Mouse (Mus musculus): ENCODE measurements at regions not wholly inside any gene's neighbourhood (a gene's known extent, or its start where the extent isn't known, plus 50 kb on each side); places are given as distances from the start of the nearest gene placed in this dataset.

DNA sequence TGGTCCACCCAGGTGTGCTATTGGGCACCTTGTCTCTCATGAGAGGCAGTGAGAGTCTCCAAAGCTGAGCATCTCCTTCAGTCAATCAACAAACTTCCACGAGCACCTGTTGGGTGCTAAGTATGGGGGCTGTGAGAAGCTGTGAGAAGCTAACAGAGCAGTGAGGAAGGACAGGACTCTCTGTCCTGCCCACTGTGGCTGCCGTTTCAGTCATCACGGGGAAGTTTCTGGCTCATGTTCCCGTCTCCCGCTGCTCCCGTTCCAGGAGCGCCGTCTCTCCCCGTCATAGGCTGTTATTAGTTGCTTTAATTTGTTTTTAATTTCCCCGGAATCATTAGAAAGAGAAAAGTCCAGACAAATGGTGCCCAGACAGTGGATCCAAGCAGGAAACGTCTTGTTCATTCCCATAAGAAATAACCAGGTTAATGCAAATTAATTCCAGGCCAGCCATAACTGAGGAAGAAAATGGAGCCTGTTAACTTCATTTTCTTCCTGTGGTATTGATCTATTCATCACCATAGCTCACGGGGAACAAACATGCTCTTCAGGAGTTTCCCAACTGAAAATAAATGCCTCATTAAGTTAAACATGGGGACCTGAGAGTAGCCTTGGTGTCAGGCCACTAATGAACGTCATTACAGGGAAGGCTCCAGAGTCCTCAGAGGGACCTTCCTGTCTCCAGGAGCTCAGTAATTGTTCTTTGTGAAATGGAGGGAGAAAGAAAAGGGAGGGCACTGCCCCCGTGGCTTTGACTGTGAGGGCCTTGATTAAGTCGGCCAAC, 70.3 kb downstream of the Matn1 start:
- ATAC-seq (ENCODE audit: insufficient number of reproducible peaks, insufficient read depth, low FRiP score, low TSS enrichment, low read depth) = no peak
- Histone ChIP-seq H3K27me3 (no peaks in the 10 kb centered on the region), H3K9ac (replicated peaks) (no peak overlapping the region), H3K4me3 (replicated peaks) (no peak overlapping the region), H3K36me3 (no peaks in the 10 kb centered on the region), H3K27ac (peak overlapping the region; percentile 74), H3K4me1 (replicated peaks) (peaks cover 47% of the 10 kb centered on the region), H3K9me3 (no peaks in the 10 kb centered on the region), H3K4me2 (0 out of 2 replicates have a peak overlapping the region, but pooled peaks have one; percentile 6)
- 25% methylated on average over 15 of the region's 15 CpGs for WGBS

DNA sequence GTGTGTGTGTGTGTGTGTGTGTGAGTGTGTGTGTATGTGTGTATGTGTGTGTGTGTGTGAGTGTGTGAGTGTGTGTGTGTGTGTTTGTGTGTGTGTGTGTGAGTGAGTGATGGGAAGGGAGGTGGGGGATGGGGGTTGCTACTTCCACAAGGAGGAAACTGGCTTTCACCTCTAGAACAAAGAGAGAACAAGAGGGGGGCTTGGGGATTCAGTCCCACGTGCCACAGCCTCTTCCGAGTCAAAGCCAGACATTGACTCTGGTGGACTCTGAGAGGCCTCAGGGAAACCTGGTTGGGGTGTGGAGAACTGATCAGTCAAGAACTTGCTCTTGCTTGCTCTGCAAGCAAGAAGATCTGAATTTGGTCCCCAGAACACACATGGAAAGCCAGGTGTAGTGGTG, 71.0 kb downstream of the Matn1 start:
- no peak overlapping the region for H3K9ac ChIP-seq (replicated peaks)
- H3K4me2 ChIP-seq = no peak overlapping the region
- H3K27ac ChIP-seq = peak overlapping the region; percentile 74
- no peak for ATAC-seq (ENCODE audit: insufficient number of reproducible peaks, insufficient read depth, low FRiP score, low TSS enrichment, low read depth)
- no peaks in the 10 kb centered on the region for H3K27me3 ChIP-seq
- H3K9me3 ChIP-seq = no peaks in the 10 kb centered on the region
- WGBS = 18% methylated on average over 2 of the region's 2 CpGs
- H3K4me3 ChIP-seq (replicated peaks) = no peak overlapping the region
- H3K4me1 ChIP-seq (replicated peaks) = peaks cover 43% of the 10 kb centered on the region
- no peaks in the 10 kb centered on the region for H3K36me3 ChIP-seq

DNA sequence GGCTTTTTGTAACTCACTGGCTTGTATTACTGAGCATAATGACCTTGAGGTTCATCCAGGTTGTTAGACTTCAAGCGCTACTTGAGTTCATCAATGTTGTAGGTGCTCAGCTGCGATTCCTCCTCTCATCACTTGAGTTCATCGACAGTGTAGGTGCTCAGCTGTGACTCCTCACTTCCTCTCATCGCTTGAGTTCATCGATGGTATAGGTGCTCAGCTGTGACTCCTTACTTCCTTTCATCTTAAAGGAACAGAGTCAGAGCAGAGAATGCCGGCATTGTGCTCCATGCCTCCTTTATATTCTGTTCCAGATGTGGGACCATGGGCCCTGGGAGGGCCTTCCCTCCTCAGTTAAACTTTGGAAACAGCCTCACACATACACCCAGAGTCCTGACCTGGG, 79.4 kb downstream of the Matn1 start:
- Histone ChIP-seq H3K9ac (replicated peaks) (no peak overlapping the region), H3K36me3 (no peaks in the 10 kb centered on the region), H3K9me3 (peaks cover 5% of the 10 kb centered on the region; the same call in 1 of the 2 replicates), H3K27ac (no peak overlapping the region), H3K4me1 (replicated peaks) (peaks cover 11% of the 10 kb centered on the region), H3K4me2 (no peak overlapping the region), H3K27me3 (no peaks in the 10 kb centered on the region), H3K4me3 (replicated peaks) (no peak overlapping the region)
- ATAC-seq (ENCODE audit: insufficient number of reproducible peaks, insufficient read depth, low FRiP score, low TSS enrichment, low read depth) = no peak
- WGBS = 55% methylated on average over 6 of the region's 6 CpGs

DNA sequence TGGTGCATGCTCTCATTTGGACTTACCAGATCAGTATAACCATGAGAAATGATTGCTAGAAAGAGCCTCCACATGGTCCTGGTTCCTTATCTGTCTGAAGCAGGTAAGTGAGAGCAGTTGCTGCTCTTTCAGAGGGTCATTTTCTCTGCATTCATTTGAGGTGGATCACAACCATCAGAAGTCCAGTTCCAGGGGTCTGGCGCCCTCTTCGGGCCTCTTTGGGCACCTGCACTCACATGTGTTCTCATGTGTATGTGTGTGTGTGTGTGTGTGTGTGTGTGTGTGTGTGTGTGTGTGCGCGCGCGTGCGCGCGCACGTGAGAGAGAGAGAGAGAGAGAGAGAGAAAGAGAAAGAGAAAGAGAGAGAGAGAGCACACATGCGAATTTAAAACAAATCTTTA, 92.1 kb downstream of the Matn1 start:
- no peaks in the 10 kb centered on the region for H3K27me3 ChIP-seq
- H3K36me3 ChIP-seq = no peaks in the 10 kb centered on the region
- H3K4me2 ChIP-seq = no peak overlapping the region
- 88% methylated on average over 11 of the region's 11 CpGs for WGBS
- H3K4me1 ChIP-seq (replicated peaks) = peaks cover 6% of the 10 kb centered on the region; the same call in 1 of the 2 replicates
- no peak overlapping the region for H3K9ac ChIP-seq (replicated peaks)
- no peaks in the 10 kb centered on the region for H3K9me3 ChIP-seq
- no peak for ATAC-seq (ENCODE audit: insufficient number of reproducible peaks, insufficient read depth, low FRiP score, low TSS enrichment, low read depth)
- H3K27ac ChIP-seq = no peak overlapping the region
- H3K4me3 ChIP-seq (replicated peaks) = no peak overlapping the region

DNA sequence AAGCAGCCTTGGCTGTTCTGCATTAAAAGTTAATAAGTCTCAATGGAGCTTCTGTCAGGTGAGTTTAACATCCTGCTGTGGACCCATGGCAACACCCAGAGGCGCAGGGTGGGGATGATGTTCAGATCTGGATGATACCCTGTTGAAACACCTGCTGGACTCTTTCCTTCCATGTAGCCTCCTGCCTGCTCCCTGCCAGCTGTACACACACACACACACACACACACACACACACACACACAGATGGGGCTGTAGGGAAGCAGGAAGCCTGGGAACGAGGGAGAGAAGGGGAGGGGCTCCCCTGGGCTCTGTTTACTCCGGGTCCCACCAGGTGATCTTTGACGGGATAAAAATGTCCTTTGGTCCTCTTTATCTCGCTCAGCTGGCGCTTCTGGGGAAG, 93.0 kb downstream of the Matn1 start:
- ATAC-seq (ENCODE audit: insufficient number of reproducible peaks, insufficient read depth, low FRiP score, low TSS enrichment, low read depth) = no peak

DNA sequence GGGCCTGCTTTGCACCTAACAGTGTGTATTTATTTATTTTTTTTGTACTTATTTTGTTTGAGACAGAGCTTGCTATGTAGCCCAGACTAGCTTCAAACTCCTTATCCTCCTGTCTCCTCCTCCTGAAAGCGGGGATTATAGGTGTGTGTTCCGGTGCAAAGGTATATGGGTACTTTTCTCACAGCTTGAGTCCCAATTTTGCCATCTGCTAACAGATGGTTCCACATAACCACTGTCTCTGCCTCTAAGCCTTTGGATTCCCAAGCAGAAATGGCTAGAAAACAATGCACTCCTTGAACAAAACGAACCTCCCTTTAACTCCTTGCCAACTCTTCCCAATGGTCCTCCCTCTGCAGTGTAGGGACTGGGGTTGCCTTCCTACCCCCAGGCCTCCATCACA, 95.5 kb downstream of the Matn1 start:
- Histone ChIP-seq H3K4me3 (replicated peaks) (no peak overlapping the region), H3K9ac (replicated peaks) (no peak overlapping the region), H3K9me3 (no peaks in the 10 kb centered on the region), H3K4me2 (no peak overlapping the region), H3K27ac (no peak overlapping the region), H3K4me1 (replicated peaks) (0 out of 2 replicates have a peak, but pooled peaks cover 6% of the 10 kb centered on the region), H3K36me3 (no peaks in the 10 kb centered on the region), H3K27me3 (no peaks in the 10 kb centered on the region)
- no peak for ATAC-seq (ENCODE audit: insufficient number of reproducible peaks, insufficient read depth, low FRiP score, low TSS enrichment, low read depth)
- 72% methylated on average over 3 of the region's 3 CpGs for WGBS

More for the DNA sequence above, 93.0 kb downstream of the Matn1 start:
- H3K36me3 ChIP-seq = no peaks in the 10 kb centered on the region
- no peak overlapping the region for H3K9ac ChIP-seq (replicated peaks)
- no peaks in the 10 kb centered on the region for H3K27me3 ChIP-seq
- peaks cover 6% of the 10 kb centered on the region; the same call in 1 of the 2 replicates for H3K4me1 ChIP-seq (replicated peaks)
- H3K27ac ChIP-seq = no peak overlapping the region
- H3K4me3 ChIP-seq (replicated peaks) = no peak overlapping the region
- H3K4me2 ChIP-seq = peak overlapping the region; percentile 3; the same call in 1 of the 2 replicates
- no peaks in the 10 kb centered on the region for H3K9me3 ChIP-seq
- WGBS = 16% methylated on average over 6 of the region's 6 CpGs

DNA sequence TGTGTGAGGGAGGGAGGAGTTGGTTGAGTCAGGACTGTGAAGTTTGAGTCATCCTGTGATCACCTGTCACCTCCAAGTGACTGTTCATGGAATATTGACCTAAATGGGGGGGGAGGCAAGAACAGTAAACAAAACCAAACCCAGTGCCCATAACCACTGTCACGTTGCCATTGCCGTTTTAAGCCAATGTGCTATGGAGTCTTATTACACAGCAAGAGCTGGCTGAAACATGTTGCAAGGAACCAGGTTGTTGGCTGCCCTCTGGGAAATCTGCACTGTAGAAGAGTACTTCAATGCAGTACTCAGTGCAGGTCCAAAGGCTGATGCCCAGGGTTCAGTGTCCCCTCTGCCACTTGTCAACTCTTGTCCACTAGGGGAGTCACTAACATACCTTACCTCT, 97.0 kb downstream of the Matn1 start:
- no peak for ATAC-seq (ENCODE audit: insufficient number of reproducible peaks, insufficient read depth, low FRiP score, low TSS enrichment, low read depth)
- no peak overlapping the region for H3K4me2 ChIP-seq
- 68% methylated on average over 2 of the region's 2 CpGs for WGBS
- H3K9ac ChIP-seq (replicated peaks) = no peak overlapping the region
- H3K27me3 ChIP-seq = no peaks in the 10 kb centered on the region
- H3K27ac ChIP-seq = no peak overlapping the region
- H3K9me3 ChIP-seq = no peaks in the 10 kb centered on the region
- H3K36me3 ChIP-seq = no peaks in the 10 kb centered on the region
- H3K4me3 ChIP-seq (replicated peaks) = no peak overlapping the region
- 0 out of 2 replicates have a peak, but pooled peaks cover 6% of the 10 kb centered on the region for H3K4me1 ChIP-seq (replicated peaks)

DNA sequence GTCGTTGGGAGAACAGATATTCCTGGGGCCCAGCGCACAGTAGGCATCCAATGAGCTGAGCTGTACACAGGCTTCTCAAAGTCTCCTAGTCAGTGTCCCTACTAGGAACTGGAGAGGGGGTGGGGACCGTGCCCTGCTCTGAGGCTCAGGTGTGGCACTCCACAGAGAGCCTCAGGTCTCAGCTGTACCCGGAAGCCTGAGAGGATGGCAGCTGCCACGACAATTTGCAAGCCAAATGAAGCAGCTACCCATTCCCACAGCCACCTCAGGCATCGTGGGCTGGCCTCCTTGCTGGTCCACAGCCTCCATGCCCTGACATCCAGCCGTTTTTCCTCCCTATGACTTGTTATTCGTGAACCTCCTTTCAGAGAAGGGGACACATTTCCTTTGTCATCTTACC, 101.9 kb downstream of the Matn1 start:
- H3K9me3 ChIP-seq = no peaks in the 10 kb centered on the region
- H3K4me3 ChIP-seq (replicated peaks) = no peak overlapping the region
- H3K4me1 ChIP-seq (replicated peaks) = no peaks in the 10 kb centered on the region; the same call in 1 of the 2 replicates
- 46% methylated on average over 8 of the region's 8 CpGs for whole genome bisulfite sequencing
- no peak overlapping the region for H3K4me2 ChIP-seq
- ATAC-seq (ENCODE audit: insufficient number of reproducible peaks, insufficient read depth, low FRiP score, low TSS enrichment, low read depth) = no peak
- H3K27me3 ChIP-seq = peaks cover 9% of the 10 kb centered on the region; the same call in 1 of the 2 replicates
- H3K36me3 ChIP-seq = no peaks in the 10 kb centered on the region
- H3K9ac ChIP-seq (replicated peaks) = no peak overlapping the region
- no peak overlapping the region for H3K27ac ChIP-seq

DNA sequence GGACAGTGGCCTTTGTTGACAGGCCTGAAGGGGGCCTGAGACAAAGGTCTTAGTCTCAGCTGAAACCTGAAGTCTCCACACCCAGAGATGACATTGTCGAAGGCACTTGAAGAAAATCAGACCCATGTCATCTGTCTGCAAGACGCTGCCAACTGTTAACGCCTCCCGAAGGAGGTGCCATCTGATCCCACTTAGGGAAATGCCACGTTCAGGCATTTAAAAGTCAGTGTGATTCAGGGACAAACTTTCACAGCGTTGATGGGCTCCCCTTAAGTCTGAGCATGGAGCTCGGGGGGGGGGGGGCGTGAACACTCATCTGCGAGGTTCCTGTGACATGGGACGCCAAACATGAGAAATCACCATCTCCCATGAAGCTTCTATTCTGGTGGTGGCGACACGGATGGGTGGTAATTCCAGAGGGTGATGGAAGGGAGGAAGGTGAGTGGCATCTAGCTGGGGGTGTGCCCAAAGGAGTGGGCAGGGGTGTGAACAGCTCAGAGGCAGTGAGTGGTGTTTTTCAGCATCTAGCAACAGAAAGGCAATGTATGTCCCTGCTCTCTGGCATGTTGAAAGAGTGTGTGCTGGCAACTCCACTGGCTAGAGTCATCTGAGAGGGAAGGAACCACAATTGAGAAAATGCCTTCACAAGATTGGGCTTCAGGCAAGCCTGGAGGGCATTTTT, 102.9 kb downstream of the Matn1 start:
- Histone ChIP-seq H3K4me3 (replicated peaks) (no peak overlapping the region), H3K36me3 (no peaks in the 10 kb centered on the region), H3K9ac (replicated peaks) (no peak overlapping the region), H3K9me3 (no peaks in the 10 kb centered on the region), H3K27ac (no peak overlapping the region), H3K27me3 (peaks cover 9% of the 10 kb centered on the region; the same call in 1 of the 2 replicates), H3K4me2 (no peak overlapping the region), H3K4me1 (replicated peaks) (no peaks in the 10 kb centered on the region; the same call in 1 of the 2 replicates)
- 51% methylated on average over 12 of the region's 12 CpGs for WGBS
- ATAC-seq (ENCODE audit: insufficient number of reproducible peaks, insufficient read depth, low FRiP score, low TSS enrichment, low read depth) = no peak

DNA sequence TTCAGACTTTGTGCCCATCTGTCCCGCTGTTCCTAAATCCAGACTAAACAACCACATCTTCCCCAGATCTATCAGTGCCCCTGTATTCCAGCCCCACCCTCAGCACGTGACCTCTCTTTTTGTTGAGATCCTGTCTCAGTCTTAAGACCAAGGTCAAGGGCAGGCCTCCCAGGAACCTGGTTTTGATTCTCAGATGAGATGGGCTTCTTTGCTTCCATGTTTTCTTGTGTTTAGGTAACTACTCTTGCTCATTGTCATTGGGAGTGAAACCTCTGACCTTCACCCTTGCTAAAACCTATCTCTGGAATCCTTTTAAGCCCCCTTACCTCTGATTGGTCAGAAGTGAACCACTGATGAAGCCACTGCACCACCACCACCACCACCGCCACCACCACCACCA, 112.1 kb downstream of the Matn1 start:
- Histone ChIP-seq H3K36me3 (no peaks in the 10 kb centered on the region), H3K4me2 (no peak overlapping the region), H3K27me3 (0 out of 2 replicates have a peak, but pooled peaks cover 4% of the 10 kb centered on the region), H3K9ac (replicated peaks) (no peak overlapping the region), H3K4me3 (replicated peaks) (no peak overlapping the region), H3K4me1 (replicated peaks) (peaks cover 17% of the 10 kb centered on the region), H3K9me3 (peaks cover 11% of the 10 kb centered on the region; the same call in 1 of the 2 replicates), H3K27ac (no peak overlapping the region)
- ATAC-seq (ENCODE audit: insufficient number of reproducible peaks, insufficient read depth, low FRiP score, low TSS enrichment, low read depth) = no peak
- 87% methylated on average over 3 of the region's 3 CpGs for WGBS

DNA sequence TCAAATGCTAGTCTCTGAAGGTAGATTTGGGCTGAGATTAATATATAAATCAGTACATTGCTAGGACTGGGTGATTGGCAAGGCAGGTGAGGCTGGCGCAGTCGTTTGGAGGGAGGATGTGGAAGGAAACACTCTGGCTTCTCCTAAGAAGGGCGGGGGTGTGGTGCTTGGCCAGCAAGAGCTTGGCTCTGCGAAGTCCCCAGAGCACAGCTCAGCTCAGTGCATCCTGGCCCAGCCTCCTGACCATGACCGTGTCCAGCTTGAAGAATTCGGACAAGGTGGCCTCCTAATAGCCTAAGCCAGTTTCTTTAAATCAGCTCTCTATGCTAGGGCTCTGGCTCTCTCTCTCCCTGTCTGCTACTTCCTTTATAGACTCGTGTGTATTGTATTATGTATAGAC, 115.4 kb downstream of the Matn1 start:
- no peaks in the 10 kb centered on the region for H3K36me3 ChIP-seq
- H3K27ac ChIP-seq = no peak overlapping the region
- H3K9me3 ChIP-seq = 0 out of 2 replicates have a peak, but pooled peaks cover under 1% of the 10 kb centered on the region
- WGBS = 64% methylated on average over 7 of the region's 7 CpGs
- H3K4me2 ChIP-seq = no peak overlapping the region
- no peak overlapping the region for H3K9ac ChIP-seq (replicated peaks)
- 0 out of 2 replicates have a peak, but pooled peaks cover 4% of the 10 kb centered on the region for H3K27me3 ChIP-seq
- no peak for ATAC-seq (ENCODE audit: insufficient number of reproducible peaks, insufficient read depth, low FRiP score, low TSS enrichment, low read depth)
- peaks cover 17% of the 10 kb centered on the region for H3K4me1 ChIP-seq (replicated peaks)
- H3K4me3 ChIP-seq (replicated peaks) = no peak overlapping the region

Measured in limb, embryonic 12.5 days (tissue).